Mouse (Mus musculus): ENCODE measurements around the gene Gmpr2. TPM values are rescaled to one million over a fixed set of nuclear protein-coding genes. Genes with fewer than 3 reads are reported as not detected.

Gene Gmpr2
- polyA plus RNA-seq, 1 experiment from 2014 or later: 83.5 TPM

- no peak for ATAC-seq (ENCODE audit: insufficient number of reproducible peaks, insufficient read depth, low FRiP score, low TSS enrichment, low read depth)
- Histone ChIP-seq H3K9ac (no peak overlapping the region), H3K9me3 (no peaks in the 10 kb centered on the region), H3K4me1 (peaks cover 27% of the 10 kb centered on the region), H3K27ac (no peak overlapping the region), H3K36me3 (peaks cover 35% of the 10 kb centered on the region), H3K4me3 (no peak overlapping the region), H3K4me2 (no peak overlapping the region), H3K27me3 (peaks cover 27% of the 10 kb centered on the region)
- WGBS: 92% methylated on average over 6 of the region's 6 CpGs
Observed at GRCm38 (mm10) chr14:55716271-55716670, 44.5 kb downstream of the Gmpr2 start.

DNA sequence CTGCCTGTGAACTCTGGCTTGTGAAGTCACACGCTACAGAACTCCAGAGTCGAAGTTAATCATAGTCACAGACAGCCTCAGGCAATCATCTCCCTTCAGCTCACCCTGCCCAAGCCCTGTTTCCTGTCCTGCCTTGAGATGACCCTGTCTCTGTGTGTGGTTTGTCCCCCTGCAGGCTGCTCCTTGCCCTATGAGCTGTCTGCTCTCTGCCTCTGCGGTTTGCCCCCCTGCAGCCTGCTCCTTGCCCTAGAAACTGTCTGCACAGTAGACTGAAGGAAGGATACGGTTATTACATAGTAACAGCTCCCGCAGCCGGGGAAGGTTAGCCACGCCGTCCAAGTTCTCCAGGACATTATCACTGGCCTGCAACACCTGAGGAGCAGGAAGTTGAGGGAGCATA, 45.1 kb downstream of the Gmpr2 start:
- peaks cover 24% of the 10 kb centered on the region for H3K27me3 ChIP-seq
- H3K27ac ChIP-seq: no peak overlapping the region
- no peaks in the 10 kb centered on the region for H3K9me3 ChIP-seq
- peaks cover 30% of the 10 kb centered on the region for H3K4me1 ChIP-seq
- no peak for ATAC-seq (ENCODE audit: insufficient number of reproducible peaks, insufficient read depth, low FRiP score, low TSS enrichment, low read depth)
- H3K9ac ChIP-seq: no peak overlapping the region
- H3K36me3 ChIP-seq: peaks cover 35% of the 10 kb centered on the region
- 46% methylated on average over 8 of the region's 8 CpGs for WGBS
- no peak overlapping the region for H3K4me3 ChIP-seq
- H3K4me2 ChIP-seq: no peak overlapping the region

GRCm38 (mm10) chr14:55719737-55720136, 48.0 kb downstream of the Gmpr2 start:
- H3K36me3 ChIP-seq: peaks cover 35% of the 10 kb centered on the region
- ATAC-seq (ENCODE audit: insufficient number of reproducible peaks, insufficient read depth, low FRiP score, low TSS enrichment, low read depth): no peak
- H3K4me3 ChIP-seq: no peak overlapping the region
- no peak overlapping the region for H3K9ac ChIP-seq
- 87% methylated on average over 6 of the region's 6 CpGs for WGBS
- no peak overlapping the region for H3K27ac ChIP-seq
- no peak overlapping the region for H3K4me2 ChIP-seq
- H3K27me3 ChIP-seq: no peaks in the 10 kb centered on the region
- H3K4me1 ChIP-seq: peaks cover 14% of the 10 kb centered on the region
- H3K9me3 ChIP-seq: no peaks in the 10 kb centered on the region

- H3K9ac ChIP-seq: 0 out of 2 replicates have a peak overlapping the region, but pooled peaks have one; percentile 37
- ATAC-seq (ENCODE audit: insufficient number of reproducible peaks, insufficient read depth, low FRiP score, low TSS enrichment, low read depth): no peak
- 88% methylated on average over 12 of the region's 12 CpGs for WGBS
- H3K9me3 ChIP-seq: no peaks in the 10 kb centered on the region
- H3K27ac ChIP-seq: no peak overlapping the region
- peaks cover 9% of the 10 kb centered on the region for H3K4me1 ChIP-seq
- H3K4me2 ChIP-seq: peak overlapping the region; percentile 74; the same call in 1 of the 2 replicates
- H3K4me3 ChIP-seq: no peak overlapping the region
- H3K27me3 ChIP-seq: no peaks in the 10 kb centered on the region
- H3K36me3 ChIP-seq: peaks cover 35% of the 10 kb centered on the region
Observed at GRCm38 (mm10) chr14:55720666-55721065, 48.9 kb downstream of the Gmpr2 start.

DNA sequence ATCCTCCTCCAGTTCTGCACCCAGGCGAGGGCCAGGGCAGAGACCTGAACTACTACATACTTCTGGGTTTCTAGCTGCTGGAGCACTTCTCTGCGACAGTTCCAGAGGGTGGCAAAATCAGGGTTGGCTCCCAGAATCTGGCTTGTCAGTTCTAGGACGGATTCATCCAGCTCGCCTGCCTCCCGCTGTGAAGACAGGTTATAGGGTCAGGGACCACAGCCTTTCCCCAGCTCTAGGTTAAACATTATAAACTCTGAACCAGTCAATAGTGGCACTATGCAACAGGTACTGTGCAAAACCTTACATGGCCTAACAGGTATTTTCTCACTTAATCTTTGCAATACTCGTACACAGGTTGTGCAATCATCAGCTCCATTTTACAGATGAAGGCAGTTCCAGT, 49.3 kb downstream of the Gmpr2 start:
- Histone ChIP-seq H3K9me3 (no peaks in the 10 kb centered on the region), H3K4me3 (peak overlapping the region; percentile 84), H3K27me3 (no peaks in the 10 kb centered on the region), H3K9ac (peak overlapping the region; percentile 79), H3K4me2 (peak overlapping the region; percentile 74), H3K27ac (peak overlapping the region; percentile 71; the same call in 1 of the 2 replicates), H3K4me1 (peaks cover 9% of the 10 kb centered on the region), H3K36me3 (peaks cover 35% of the 10 kb centered on the region)
- no peak for ATAC-seq (ENCODE audit: insufficient number of reproducible peaks, insufficient read depth, low FRiP score, low TSS enrichment, low read depth)
- 78% methylated on average over 6 of the region's 6 CpGs for WGBS

DNA sequence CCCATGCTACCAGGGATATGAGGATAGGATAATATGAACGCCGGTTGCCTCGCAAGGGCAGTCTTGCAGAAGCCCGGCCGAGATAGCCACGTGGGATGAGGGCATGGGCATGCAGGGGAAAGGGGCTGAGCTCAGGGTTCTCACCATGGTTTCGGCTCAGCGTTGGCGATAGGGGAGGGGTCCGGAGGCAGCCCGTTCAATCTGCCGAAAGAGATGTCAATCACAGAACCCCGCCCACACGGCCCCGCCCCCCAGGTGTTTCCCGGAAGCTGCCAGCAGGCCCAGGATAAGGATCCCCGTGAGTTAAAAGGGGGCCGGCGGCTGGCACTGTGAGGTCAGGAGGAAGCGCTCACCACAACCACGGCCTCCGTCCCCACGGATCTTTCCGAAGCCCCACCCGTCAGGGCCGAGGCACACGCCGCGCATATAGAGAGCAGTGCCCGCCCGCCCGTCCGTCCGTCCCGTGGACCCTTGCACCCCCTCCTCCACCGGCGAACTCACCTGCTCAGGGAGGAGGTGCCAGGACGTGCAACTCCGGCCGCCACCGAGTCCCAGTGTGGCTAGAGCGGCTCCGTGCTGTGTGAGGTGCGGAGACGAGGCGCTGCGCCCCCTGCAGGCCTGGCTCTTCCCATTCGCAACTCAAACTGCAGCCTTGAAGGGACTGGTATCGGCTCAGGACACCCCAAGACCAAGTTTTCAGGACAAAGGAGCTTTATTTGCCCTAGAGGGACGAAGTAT, 50.1 kb downstream of the Gmpr2 start, which contains the start of gene Rabggta:
Gene Rabggta, minus strand, starts transcription at position 564 of the 738 bp plus-strand sequence.
- Histone ChIP-seq H3K4me2 (peak within 1 kb of the TSS; percentile 74), H3K27ac (peak within 1 kb of the TSS; percentile 71), H3K9me3 (no peaks in the 10 kb centered on the region), H3K27me3 (no peaks in the 10 kb centered on the region), H3K4me3 (peak within 1 kb of the TSS; percentile 84), H3K36me3 (peaks cover 27% of the 10 kb centered on the region), H3K4me1 (peaks cover 9% of the 10 kb centered on the region), H3K9ac (peak within 1 kb of the TSS; percentile 79)
- ATAC-seq (ENCODE audit: insufficient number of reproducible peaks, insufficient read depth, low FRiP score, low TSS enrichment, low read depth): peak; percentile 93
- WGBS: under 1% methylated on average over 50 of the region's 50 CpGs

DNA sequence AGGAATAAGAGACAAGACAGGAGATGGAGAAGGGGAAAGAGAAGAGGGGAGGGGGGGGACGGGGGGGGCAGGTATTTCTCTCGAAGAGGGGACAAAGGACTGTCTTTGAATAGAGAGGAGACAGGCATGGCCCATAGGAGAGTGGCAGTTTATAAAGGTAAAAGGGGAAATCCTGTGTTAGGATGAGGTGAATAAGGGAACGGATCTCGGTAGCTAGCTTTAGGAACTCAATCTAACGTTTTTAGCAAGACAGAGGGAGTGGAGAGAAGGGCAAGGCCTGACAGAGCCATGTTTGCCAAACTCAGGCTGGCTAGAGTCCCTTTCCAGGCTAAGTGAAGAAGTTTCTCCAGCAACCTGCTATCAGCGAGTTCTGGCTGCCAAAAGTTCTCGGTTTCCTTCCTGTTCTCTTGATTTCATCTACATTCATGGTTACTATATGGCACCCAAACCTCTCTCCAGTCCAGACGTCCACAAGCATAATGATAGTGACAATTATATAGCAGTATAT, 50.8 kb downstream of the Gmpr2 start:
- no peaks in the 10 kb centered on the region for H3K9me3 ChIP-seq
- 47% methylated on average over 8 of the region's 8 CpGs for WGBS
- H3K27ac ChIP-seq: peak overlapping the region; percentile 71; the same call in 1 of the 2 replicates
- H3K4me1 ChIP-seq: peaks cover 9% of the 10 kb centered on the region
- peak overlapping the region; percentile 84 for H3K4me3 ChIP-seq
- H3K4me2 ChIP-seq: peak overlapping the region; percentile 74
- peaks cover 21% of the 10 kb centered on the region for H3K36me3 ChIP-seq
- H3K27me3 ChIP-seq: no peaks in the 10 kb centered on the region
- ATAC-seq (ENCODE audit: insufficient number of reproducible peaks, insufficient read depth, low FRiP score, low TSS enrichment, low read depth): no peak
- peak overlapping the region; percentile 79 for H3K9ac ChIP-seq

DNA sequence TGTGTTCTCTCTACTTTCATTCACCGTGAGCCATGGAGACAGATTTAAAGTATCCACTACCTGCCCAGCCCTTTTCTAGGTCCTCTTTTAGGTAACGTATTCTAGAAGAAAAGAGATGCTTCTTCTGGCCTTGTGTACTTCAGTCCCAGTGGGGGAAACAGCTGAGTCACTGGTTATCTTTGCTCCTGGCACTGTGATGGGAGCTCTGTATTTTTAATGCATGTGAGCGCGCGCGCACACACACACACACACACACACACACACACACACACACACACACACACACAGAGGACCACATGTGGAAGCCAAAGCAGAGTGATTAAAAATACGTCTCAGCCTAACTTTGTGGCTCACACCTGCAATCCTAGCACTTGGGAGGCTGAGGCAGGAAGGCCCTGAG, 51.7 kb downstream of the Gmpr2 start:
- Histone ChIP-seq H3K27ac (no peak overlapping the region), H3K9ac (no peak overlapping the region), H3K4me3 (no peak overlapping the region), H3K4me2 (no peak overlapping the region), H3K27me3 (0 out of 2 replicates have a peak, but pooled peaks cover 3% of the 10 kb centered on the region), H3K36me3 (peaks cover 14% of the 10 kb centered on the region), H3K4me1 (peaks cover 9% of the 10 kb centered on the region), H3K9me3 (no peaks in the 10 kb centered on the region)
- 90% methylated on average over 7 of the region's 7 CpGs for WGBS
- no peak for ATAC-seq (ENCODE audit: insufficient number of reproducible peaks, insufficient read depth, low FRiP score, low TSS enrichment, low read depth)

- 62% methylated on average over 8 of the region's 8 CpGs for WGBS
- H3K9ac ChIP-seq: no peak overlapping the region
- H3K4me1 ChIP-seq: peaks cover 9% of the 10 kb centered on the region
- H3K4me3 ChIP-seq: no peak overlapping the region
- H3K9me3 ChIP-seq: no peaks in the 10 kb centered on the region
- H3K27me3 ChIP-seq: 0 out of 2 replicates have a peak, but pooled peaks cover 3% of the 10 kb centered on the region
- H3K4me2 ChIP-seq: no peak overlapping the region
- H3K27ac ChIP-seq: no peak overlapping the region
- H3K36me3 ChIP-seq: peaks cover 4% of the 10 kb centered on the region
- ATAC-seq (ENCODE audit: insufficient number of reproducible peaks, insufficient read depth, low FRiP score, low TSS enrichment, low read depth): no peak
Observed at GRCm38 (mm10) chr14:55724411-55724871, 52.7 kb downstream of the Gmpr2 start.

GRCm38 (mm10) chr14:55726261-55726660, 54.5 kb downstream of the Gmpr2 start:
- no peak for ATAC-seq (ENCODE audit: insufficient number of reproducible peaks, insufficient read depth, low FRiP score, low TSS enrichment, low read depth)
- H3K36me3 ChIP-seq: no peaks in the 10 kb centered on the region
- H3K4me1 ChIP-seq: peaks cover 2% of the 10 kb centered on the region
- no peak overlapping the region for H3K9ac ChIP-seq
- H3K9me3 ChIP-seq: no peaks in the 10 kb centered on the region
- no peak overlapping the region for H3K4me2 ChIP-seq
- no peak overlapping the region for H3K27ac ChIP-seq
- H3K4me3 ChIP-seq: no peak overlapping the region
- H3K27me3 ChIP-seq: 0 out of 2 replicates have a peak, but pooled peaks cover 3% of the 10 kb centered on the region

DNA sequence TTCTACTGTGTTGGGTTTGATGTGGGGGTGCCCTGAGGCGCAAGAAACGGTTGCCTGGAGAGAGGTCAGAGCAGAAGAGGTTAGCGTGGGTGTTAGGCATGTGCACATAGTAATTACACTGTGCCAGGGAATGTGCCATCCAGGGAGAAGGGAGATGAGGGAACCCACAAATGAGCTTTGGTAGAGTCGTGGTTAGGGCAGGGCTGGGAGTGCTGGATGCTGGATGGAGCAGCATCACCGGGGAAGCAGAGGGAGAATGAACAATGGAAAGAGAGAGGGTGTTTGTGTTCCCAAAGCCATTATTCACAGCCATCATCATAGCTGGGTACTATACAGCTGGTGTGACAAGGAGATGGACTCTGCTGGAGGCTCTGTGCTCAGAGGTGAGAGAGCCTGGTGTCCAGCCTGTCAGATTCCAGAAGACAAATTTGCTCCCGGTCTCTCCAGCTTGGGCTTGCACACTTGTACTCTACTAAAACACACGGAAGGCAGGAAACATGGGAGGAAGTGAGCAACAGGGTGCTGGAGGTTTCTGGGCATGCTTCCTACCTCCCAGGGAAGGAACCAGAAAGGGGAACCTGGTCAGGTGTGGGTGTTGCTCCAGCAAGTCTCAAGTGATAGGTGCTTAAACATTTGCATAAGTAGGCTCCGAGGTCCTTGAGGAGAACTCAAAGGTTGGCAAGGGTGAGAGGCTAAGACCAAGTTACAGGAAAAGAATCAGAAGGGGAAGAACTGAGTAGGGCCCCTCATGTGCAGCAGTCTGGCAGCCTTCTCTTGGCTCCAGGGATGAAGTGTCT, 56.3 kb downstream of the Gmpr2 start:
- no peak overlapping the region for H3K4me2 ChIP-seq
- WGBS: 73% methylated on average over 8 of the region's 8 CpGs
- no peak overlapping the region for H3K27ac ChIP-seq
- no peaks in the 10 kb centered on the region for H3K9me3 ChIP-seq
- H3K4me3 ChIP-seq: no peak overlapping the region
- no peak for ATAC-seq (ENCODE audit: insufficient number of reproducible peaks, insufficient read depth, low FRiP score, low TSS enrichment, low read depth)
- no peak overlapping the region for H3K9ac ChIP-seq
- H3K36me3 ChIP-seq: no peaks in the 10 kb centered on the region
- no peaks in the 10 kb centered on the region; the same call in 1 of the 2 replicates for H3K4me1 ChIP-seq
- 0 out of 2 replicates have a peak, but pooled peaks cover 3% of the 10 kb centered on the region for H3K27me3 ChIP-seq
